Mouse (Mus musculus): ENCODE measurements around the gene Gpr143.

GRCm38 (mm10) chrX:152788129-152788528, 6.4 kb downstream of the Gpr143 start:
- TF ChIP-seq CTCF (conservative IDR thresholded peaks at IDR 0.05; ENCODE audit: low read length) (no peak), NANOG (IDR thresholded peaks at IDR 0.05; ENCODE audit: borderline replicate concordance, low read length) (no peak)

Measured in E14TG2a.4 (cell line).